Mouse (Mus musculus): Measurements from ENCODE around the gene Pcdh10.

Gene Pcdh10

DNA sequence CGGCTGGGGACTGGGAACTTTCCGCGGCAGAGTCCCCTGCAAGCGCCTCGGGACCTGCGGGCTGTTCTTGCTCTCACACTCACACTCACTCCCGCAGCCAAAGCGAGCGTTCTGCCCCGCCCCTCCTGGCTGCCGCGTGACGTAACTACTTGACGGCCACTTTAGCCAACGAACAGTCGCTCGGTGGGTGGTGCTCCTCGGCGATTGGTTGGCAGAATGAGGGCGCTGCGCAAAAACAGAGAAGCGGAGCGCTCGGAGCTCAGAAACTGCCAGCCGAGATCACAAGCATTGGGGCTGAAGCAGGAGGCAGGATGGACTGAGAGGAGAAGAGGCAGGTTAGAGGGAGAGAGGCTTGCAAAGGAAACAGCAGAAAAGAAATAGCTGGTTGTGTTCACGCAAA lies at the start of gene Pcdh10:
Gene Pcdh10 (plus strand): TSS at position 254 of the 400 bp plus-strand sequence.
- peak; percentile 96 for DNase-seq (ENCODE audit: low read depth, low spot score)

DNA sequence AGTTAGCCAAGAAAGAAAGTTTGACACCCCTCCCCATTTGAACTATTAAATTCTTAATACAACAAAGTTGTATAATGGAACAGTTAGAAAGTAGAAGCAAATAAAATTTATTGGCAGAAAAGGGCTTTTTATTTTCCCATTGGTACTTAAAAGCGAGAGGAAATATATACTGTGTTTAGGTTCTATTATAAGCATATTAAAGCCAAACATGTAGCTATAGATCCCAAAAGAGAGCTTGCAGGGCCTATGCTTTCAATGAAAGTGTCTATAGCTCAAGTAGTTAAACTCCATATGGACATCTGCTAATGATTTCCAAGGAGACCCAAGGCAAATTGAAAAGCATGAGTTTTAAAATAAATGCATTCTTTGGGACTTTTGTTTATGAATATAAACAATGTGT lies 22.3 kb upstream of the Pcdh10 start:
- no peak for DNase-seq (ENCODE audit: low read depth, low spot score)

DNA sequence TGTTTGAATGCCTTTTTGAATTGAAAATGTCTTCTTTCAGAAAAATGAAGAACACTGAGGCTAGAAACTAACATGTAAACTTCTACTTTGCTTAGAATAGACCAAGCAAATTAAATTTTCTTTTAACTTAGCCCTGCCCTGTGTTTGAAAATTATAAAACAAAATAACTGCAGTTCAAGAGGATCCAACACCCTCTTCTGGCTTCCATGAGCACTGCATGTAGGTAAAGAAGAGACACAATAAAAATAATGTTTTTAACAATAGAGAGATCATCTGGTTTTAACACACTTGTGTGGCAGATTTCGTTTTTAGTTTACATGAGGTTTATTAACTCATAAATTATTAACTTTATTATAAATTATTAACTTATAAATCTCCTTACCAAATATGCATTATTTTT lies 9.2 kb upstream of the Pcdh10 start:
- no peak for DNase-seq (ENCODE audit: low read depth, low spot score)

DNA sequence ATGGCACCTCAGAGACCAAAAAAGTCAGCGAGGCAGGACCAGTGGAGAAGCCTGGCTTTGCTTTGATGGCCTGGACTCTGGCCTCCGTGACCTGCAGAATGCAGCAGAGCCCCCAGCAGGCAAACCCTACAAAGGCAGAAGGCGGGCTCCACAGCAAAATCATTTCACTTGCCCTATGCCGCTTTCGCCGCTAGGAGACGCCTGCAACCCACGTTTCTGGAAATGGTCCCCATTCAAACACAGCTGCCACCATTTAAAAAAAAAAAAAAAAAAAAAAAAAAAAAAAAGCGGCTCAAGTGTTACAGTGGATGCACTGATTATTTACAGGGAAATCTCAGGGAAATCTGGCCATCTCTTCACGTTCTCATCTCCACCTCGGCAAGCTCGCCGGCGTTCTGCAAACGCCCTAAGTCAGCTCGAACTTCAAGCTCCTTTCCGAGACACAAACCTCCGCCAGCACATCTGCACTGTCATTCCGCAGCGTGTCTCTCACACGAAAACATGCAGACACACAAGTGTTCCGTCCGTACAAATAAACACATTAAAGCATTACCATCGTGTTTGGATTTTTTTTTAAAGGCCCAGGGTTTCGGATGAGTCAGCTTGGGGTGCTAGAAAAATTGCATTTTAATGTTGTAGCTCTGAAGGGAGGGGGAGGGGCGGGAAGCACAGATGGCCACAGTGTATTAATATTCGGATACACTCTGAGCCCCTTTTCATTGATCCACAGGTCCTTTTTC lies 2.3 kb upstream of the Pcdh10 start:
- peak; percentile 87 for DNase-seq (ENCODE audit: low read depth, low spot score)

DNA sequence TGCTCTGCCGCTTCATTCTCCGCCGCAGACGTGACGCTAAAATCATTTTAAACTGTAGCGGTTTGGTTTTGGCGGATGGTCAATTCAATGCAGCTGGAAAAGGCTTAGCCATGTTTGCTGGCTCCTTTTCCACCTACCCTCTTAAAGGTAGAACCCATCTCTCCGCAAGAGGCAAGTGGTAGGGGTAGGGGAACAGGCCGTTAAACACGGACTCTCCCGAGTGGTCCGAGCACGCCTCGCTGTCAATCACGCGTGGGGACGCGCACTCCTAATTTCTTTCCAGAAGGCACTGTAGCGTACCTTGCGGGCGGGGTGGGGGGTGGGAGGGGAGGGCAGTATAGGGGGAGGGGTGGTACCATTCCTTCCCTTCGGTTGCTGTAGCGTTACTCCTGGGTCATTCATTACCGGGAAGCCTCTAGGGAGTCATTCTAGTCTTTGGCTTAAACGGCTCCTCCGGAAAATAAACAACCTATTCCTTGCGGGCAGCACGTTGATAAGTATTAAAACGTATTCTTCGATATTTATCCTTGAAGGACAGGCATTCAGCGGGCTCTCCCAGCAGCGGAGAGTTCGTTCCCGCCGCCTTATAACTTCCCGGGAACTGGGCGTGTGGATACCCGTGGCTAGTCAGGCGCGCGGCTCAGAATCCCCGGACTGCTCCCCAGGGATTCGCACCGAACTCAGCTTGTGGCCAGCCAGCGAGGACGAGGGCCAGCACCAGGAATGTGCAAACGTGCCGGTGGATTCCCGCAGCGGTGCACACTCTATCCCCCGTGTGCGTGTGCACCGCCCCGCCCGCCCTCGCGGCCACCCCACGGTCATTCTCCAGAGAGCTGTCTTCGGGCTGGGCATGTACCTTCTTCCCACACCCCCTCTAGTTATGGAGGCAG lies 1.5 kb upstream of the Pcdh10 start:
- DNase-seq (ENCODE audit: low read depth, low spot score): peak; percentile 15

DNA sequence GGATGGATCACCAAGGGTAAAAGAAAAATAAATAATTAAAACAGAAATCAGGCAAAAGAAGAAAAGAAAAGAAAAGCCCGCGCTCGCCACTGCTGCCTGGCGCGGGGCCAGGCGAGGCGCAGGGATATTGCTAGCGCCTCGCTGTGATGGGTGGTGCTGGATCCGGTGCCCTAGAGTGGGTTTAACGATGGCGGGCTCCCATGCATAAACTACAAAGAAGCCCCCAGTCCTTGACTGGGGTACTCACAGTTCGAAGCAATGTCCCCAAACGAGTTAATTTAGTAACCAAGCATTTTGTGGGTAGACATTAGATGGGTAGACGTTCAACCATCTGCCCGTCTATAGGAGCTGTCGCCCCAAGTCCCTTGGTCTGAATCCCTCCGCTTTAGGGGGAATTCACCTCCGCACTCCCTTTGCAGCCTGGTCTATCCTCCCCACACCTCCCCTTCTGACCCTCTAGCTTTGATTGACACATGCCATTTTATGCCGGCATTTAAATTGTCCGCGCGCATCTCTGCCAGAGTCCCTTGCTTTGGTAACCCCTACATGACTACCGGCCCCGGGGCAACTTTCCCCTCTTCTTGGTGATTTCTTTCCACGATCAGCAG lies 703 bp upstream of the Pcdh10 start:
- DNase-seq (ENCODE audit: low read depth, low spot score): peak; percentile 76

DNA sequence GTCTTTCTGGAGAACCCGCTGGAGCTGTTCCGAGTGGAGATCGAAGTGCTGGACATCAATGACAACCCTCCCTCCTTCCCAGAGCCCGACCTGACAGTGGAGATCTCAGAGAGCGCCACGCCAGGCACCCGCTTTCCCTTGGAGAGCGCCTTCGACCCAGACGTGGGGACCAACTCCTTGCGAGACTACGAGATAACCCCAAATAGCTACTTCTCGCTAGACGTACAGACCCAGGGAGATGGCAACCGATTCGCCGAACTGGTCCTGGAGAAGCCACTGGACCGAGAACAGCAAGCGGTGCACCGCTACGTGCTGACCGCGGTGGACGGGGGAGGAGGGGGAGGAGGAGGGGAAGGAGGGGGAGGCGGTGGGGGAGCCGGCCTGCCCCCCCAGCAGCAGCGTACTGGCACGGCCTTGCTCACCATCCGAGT lies 1.4 kb downstream of the Pcdh10 start:
- DNase-seq (ENCODE audit: low read depth, low spot score): peak; percentile 21

DNA sequence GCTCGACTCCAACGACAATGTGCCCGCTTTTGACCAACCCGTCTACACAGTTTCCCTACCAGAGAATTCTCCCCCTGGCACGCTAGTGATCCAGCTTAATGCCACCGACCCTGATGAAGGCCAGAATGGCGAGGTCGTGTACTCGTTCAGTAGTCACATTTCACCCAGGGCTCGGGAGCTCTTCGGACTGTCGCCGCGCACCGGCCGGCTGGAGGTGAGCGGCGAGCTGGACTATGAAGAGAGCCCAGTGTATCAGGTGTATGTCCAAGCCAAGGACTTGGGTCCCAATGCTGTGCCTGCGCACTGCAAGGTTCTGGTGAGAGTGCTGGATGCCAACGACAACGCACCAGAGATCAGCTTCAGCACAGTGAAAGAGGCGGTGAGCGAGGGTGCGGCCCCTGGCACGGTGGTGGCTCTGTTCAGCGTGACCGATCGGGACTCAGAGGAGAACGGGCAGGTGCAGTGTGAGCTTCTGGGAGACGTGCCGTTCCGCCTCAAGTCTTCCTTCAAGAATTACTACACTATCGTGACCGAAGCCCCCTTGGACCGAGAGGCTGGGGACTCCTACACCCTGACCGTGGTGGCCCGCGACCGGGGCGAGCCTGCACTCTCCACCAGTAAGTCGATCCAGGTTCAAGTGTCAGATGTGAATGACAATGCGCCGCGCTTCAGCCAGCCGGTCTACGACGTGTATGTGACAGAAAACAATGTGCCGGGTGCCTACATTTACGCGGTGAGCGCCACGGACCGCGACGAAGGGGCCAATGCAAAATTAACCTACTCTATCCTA lies 2.0 kb downstream of the Pcdh10 start:
- DNase-seq (ENCODE audit: low read depth, low spot score): peak; percentile 52

DNA sequence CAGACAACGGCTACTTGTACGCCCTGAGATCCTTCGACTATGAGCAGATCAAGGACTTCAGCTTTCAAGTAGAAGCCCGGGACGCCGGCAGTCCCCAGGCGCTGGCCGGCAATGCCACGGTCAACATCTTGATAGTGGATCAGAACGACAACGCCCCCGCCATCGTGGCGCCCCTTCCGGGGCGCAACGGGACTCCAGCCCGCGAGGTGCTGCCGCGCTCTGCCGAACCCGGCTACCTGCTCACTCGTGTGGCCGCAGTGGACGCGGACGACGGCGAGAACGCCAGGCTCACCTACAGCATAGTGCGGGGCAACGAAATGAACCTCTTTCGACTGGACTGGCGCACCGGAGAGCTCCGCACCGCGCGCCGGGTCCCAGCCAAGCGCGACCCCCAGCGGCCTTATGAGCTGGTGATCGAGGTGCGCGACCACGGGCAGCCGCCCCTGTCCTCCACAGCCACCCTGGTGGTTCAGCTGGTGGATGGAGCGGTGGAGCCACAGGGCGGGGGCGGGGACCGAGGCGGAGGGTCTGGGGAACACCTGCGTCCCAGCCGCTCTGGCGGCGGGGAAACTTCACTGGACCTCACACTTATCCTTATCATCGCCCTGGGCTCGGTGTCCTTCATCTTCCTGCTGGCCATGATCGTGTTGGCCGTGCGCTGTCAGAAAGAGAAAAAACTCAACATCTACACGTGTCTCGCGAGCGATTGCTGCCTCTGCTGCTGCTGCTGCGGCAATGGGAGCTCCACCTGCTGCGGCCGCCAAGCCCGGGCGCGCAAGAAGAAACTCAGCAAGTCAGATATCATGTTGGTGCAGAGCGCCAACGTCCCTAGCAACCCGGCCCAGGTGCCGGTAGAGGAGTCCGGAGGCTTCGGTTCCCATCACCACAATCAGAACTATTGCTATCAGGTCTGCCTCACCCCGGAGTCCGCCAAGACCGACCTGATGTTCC lies 2.9 kb downstream of the Pcdh10 start:
- peak; percentile 47 for DNase-seq (ENCODE audit: low read depth, low spot score)

DNA sequence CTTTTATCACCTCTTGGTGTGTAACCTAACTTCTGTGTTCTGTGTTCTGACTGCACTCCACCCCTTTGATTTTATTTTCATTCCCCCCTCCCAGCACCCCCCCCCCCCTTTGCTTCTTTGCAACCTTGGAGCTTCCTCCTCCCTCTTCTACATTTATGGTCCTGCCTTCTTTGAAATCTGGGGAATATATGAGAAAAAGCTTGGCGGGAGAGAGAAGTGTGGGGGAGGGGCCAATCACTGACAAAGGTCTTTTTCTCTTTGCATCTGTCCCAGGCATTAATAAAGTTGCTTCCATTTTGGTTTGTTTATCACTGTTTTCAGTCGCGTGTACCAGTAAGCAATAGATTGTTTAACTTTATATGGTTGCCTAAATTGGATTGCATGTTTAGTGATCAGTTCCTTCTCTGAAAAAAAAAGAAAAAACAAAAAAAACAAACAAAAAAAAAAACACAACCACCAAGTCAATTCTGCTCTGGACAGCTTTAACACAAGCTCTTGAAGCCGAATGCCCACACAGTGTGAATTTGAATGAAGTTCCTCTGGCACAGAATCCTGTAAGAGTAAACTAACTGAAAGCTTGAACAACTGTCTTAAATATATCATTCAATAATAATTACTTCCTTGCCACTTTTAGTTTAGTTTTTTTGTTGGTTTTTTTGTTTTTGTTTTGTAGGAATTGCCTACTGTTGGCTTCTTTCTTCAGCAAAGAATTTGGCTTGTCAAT lies 4.0 kb downstream of the Pcdh10 start:
- DNase-seq (ENCODE audit: low read depth, low spot score): no peak

DNA sequence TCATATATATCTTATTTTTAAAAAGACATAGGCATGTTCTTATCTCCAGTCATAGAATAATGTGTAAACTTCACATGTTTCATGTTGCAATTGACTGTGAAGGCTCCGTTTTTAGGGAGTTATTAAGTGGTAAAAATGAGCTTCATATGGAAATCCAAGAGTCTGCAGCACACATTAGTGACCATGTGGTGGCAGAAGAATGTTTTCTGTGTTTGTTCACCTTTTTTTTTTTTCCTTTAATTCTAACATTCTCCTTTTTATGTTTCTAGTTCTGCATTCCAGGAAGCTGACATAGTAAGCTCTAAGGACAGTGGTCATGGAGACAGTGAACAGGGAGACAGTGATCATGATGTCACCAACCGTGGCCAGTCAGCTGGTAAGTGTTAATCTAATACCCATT lies 5.6 kb downstream of the Pcdh10 start:
- DNase-seq (ENCODE audit: low read depth, low spot score): no peak

DNA sequence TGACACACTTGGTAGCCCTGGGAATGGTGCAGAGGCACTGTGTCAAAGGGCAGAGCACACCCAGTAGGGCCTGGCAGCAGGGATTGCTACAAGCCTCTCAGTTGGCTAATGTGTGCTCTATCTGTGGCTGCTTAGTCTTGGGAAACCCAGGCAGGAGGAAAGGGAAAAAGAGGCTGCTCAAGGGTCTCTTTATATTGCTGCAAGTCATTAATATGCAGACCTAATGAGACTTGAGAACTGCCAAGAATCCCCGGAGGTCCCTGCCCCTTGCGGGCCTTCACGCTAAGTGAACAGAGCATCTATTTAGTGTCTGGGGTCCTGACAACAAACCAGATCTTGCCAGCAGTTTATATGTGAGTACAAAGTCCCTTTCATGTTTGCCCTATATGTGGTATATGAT lies 6.8 kb downstream of the Pcdh10 start:
- DNase-seq (ENCODE audit: low read depth, low spot score): no peak

DNA sequence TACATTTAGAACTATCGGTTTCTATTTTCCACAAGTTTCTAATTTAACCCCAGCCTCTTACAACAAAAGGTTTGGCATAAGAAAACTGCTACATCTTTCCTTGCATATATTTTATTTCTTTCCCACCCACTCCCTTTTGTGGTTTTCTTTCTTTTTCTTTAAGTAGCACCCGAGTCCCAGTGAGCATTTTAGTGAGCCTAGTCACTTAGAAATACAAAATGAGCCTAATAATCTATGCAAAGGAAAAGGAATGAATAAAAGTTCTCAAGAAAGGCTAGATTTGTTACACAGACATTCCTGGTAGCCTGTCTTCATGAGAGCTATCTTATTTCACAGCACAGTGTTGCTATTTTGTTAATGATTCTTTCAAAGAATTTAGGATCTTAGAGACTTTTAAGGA lies 7.3 kb downstream of the Pcdh10 start:
- no peak for DNase-seq (ENCODE audit: low read depth, low spot score)

DNA sequence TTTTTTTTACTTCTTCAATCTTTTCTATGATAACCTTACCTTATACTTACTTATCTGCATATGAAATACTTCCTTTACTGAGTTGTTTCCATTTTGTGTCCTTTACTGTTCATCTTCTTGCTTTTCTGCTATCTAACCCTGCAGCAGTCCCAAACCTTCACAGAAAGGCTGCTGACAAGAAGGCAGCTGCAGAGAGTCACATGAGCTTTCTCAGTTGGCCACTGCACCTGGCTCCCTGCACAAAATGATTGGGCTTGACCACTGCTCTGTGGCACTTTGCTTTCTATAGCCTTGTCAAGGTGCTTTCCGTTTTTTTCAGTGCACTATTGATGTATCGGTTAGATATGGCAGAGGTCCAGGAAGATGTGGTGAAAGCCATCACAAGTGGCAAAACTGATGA lies 8.3 kb downstream of the Pcdh10 start:
- no peak for DNase-seq (ENCODE audit: low read depth, low spot score)

DNA sequence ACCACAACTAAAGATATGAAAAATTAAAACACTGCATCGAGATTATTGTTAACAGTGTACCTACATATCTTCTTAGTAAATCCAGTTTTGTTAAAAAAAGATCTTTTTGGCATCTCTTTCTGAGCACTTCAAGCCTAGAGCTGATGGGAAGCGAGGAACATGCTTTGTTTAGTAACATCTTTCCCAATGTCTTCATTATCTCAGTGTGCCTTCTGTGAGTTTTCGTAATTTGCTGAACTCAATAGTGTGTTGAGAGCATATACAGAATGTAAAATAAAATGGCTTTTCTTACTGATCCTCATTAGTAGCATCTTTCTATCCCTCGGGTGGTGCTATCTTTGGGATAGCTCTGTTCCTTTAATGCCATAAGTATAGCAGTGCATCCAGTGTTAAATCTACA lies 18.9 kb downstream of the Pcdh10 start:
- DNase-seq (ENCODE audit: low read depth, low spot score): no peak

DNA sequence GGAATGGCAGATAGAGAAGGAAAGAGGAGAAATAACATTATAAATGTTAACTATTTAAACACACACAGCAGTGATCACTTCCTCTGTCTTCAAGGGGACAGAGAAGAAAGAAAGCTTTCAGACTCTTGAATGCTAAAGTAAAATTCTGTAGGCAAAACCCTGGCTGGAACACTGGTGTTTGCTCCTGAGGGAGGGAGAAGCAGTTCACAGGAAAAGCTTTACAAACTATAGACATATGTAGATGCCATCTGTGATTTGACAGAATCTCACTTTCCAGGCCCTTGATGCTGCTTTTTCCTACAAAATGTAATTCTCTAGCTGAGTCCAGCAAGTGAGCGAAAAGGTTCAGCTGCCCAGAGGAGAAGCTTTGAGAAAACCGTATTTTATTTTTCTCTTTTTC lies 25.0 kb downstream of the Pcdh10 start:
- DNase-seq (ENCODE audit: low read depth, low spot score): no peak

DNA sequence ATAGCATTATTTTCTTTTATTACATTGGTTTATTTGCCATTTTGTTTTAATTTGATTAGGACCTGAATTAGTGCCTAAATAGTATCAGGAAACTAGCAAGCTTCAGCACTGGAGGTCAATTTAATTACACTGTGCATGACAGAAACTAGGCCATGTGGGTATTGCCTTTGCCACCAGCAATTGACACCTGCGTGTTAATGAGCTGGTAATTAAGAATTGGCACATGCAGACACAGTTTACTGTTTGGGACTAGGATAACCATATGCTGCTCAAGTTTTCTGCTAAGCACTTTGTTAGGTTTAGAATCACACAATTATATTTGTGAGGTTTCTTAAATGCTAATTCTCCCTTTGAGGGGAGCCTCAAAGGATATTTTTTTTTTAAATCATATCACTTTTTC lies 53.5 kb downstream of the Pcdh10 start:
- no peak for DNase-seq (ENCODE audit: low read depth, low spot score)

DNA sequence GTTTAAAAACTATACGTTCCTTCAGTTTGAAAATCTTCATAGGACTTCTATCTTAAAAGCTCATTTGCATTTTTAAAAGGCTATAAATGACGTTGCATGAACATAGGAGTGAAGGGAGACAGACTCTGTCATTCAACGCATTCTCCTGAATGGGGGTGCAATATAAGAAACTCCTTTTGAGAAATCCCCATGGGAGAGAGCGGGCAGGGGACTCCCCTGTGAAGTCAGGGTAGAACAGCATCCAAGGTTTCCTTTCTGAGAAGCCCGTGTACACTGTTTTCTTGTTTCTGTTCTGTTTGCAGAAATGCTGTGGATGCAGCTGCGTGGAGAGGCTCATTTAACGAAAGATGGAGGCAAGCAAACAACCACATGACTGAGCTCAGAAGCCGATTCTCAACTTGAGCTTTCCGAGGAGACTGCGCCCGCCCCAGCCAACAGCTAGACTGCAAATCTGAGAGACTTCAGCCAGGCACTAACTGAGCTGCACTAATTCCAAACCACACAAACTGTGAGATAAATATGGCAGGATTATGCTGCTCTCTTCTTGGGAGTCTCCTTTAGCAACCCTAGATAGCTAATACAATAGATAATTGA lies 54.1 kb downstream of the Pcdh10 start:
- DNase-seq (ENCODE audit: low read depth, low spot score): no peak
